ENCODE assay signal across 20 mouse cellular contexts in the genomic region with DNA sequence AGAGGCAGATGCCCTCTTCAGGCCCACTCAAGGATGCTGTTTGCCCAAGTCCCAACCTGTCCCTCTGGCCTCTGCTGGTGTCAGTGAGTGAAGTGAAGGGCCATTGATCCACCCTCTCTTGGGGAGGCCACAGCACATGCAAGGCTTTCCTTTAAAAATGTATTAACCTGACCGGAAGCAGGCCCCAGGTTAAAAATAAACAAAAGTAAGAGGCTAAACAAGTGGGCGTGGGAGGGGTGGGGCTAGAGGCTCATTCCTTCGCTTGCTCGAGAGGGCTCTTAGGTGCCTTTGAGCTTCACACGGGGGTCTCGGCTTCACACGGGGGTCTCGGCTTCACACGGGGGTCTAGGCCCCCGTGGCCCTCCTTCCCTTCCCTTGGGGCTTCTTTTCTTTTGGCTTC. TPM values are rescaled to one million over a fixed set of nuclear protein-coding genes. Genes with fewer than 3 reads are reported as not detected.
A peak's percentile ranks its signal among the peaks of the same experiment; 100 is the strongest.
DNase-seq lines count a peak whose midpoint lies in the region; ATAC-seq and TF ChIP-seq lines count a peak whose summit lies in the region.
"Had no signal": no experiment of that assay in that cellular context is flagged by ENCODE, and none has a peak within 500 bp of the region (broad histone marks: within the 10 kb centered on the region; RNA-seq: fewer than 3 reads in every experiment).

No protein-coding gene starts in this region.

- no peak overlapping the region for H3K9ac ChIP-seq in hindbrain, embryonic 12.5 days
- no peak overlapping the region for H3K9ac ChIP-seq in neural tube, embryonic 12.5 days
- H3K9ac ChIP-seq in neural tube, embryonic 15.5 days (replicated peaks), result no peak overlapping the region
- H3K9ac ChIP-seq: forebrain, embryonic 12.5 days; liver, embryonic 14.5 days; midbrain, embryonic 13.5 days; stomach, embryonic 15.5 days had no signal

- TF ChIP-seq CTCF in left cerebral cortex, adult 2 months (IDR thresholded peaks at IDR 0.05), result no peak
- TF ChIP-seq CTCF in small intestine, adult 2 months (IDR thresholded peaks at IDR 0.05; ENCODE audit: extremely low read depth, insufficient read length, insufficient replicate concordance, low read depth, low read length), result peak; percentile 13; the same call in 1 of the 2 replicates

- no peaks in the 10 kb centered on the region for H3K9me3 ChIP-seq in hindbrain, embryonic 10.5 days
- H3K9me3 ChIP-seq in hindbrain, embryonic 12.5 days (replicated peaks), result no peaks in the 10 kb centered on the region
- H3K9me3 ChIP-seq in neural tube, embryonic 12.5 days, result no peaks in the 10 kb centered on the region
- no peaks in the 10 kb centered on the region for H3K9me3 ChIP-seq in neural tube, embryonic 15.5 days (replicated peaks)
- H3K9me3 ChIP-seq: forebrain, embryonic 12.5 days; midbrain, embryonic 13.5 days; stomach, embryonic 15.5 days had no signal

- H3K4me1 ChIP-seq in hindbrain, embryonic 10.5 days (replicated peaks), result peaks cover 86% of the 10 kb centered on the region
- peaks cover 84% of the 10 kb centered on the region for H3K4me1 ChIP-seq in hindbrain, embryonic 12.5 days
- H3K4me1 ChIP-seq in neural tube, embryonic 12.5 days, result peaks cover 78% of the 10 kb centered on the region
- peaks cover 46% of the 10 kb centered on the region for H3K4me1 ChIP-seq in neural tube, embryonic 15.5 days
- H3K4me1 ChIP-seq in small intestine, adult 2 months (ENCODE audit: control insufficient read depth, insufficient read depth, insufficient read length, low read length), result peaks cover 15% of the 10 kb centered on the region; the same call in 1 of the 2 replicates

- ATAC-seq in hindbrain, embryonic 12.5 days (ENCODE audit: low FRiP score), result no peak
- no peak for ATAC-seq in neural tube, embryonic 12.5 days (ENCODE audit: low FRiP score, low read depth)
- no peak for ATAC-seq in neural tube, embryonic 15.5 days (ENCODE audit: low FRiP score)
- ATAC-seq: intestine, postnatal 0 days had no signal

- intact Hi-C loops in left cerebral cortex, adult 2 months (cut with DNase I), result loop anchor here (5.0 kb wide), 1 partner anchor 128 kb away; no protein-coding TSS in a partner anchor

- WGBS in hindbrain, embryonic 10.5 days, result 73% methylated on average over 10 of the region's 10 CpGs
- WGBS in hindbrain, embryonic 12.5 days, result 74% methylated on average over 10 of the region's 10 CpGs
- 64% methylated on average over 10 of the region's 10 CpGs for WGBS in neural tube, embryonic 12.5 days
- WGBS in neural tube, embryonic 15.5 days, result 70% methylated on average over 10 of the region's 10 CpGs
- 70% methylated on average over 10 of the region's 10 CpGs for WGBS in small intestine, adult 2 months

- DNase-seq in hindbrain, embryonic 10.5 days (ENCODE audit: low spot score), result no peak
- DNase-seq in left cerebral cortex, adult 2 months (ENCODE audit: extremely low spot score in 1 of 2, low spot score in 2 of 2), result no peak
- no peak for DNase-seq in left cerebral cortex, adult 11 months (ENCODE audit: low spot score)
- DNase-seq in adipocyte (ENCODE audit: low spot score), result no peak
- DNase-seq: adrenal gland, postnatal 36 days; cerebellum, adult 9-10 months; gastrocnemius, postnatal 36 days; lung, postnatal 10 days; right cerebral cortex, postnatal 4 days; thymus, postnatal 36 days had no signal

- H3K36me3 ChIP-seq in hindbrain, embryonic 10.5 days, result peaks cover 61% of the 10 kb centered on the region
- peaks cover 6% of the 10 kb centered on the region; the same call in 1 of the 2 replicates for H3K36me3 ChIP-seq in hindbrain, embryonic 12.5 days
- peaks cover 14% of the 10 kb centered on the region for H3K36me3 ChIP-seq in neural tube, embryonic 12.5 days
- H3K36me3 ChIP-seq in neural tube, embryonic 15.5 days, result no peaks in the 10 kb centered on the region
- H3K36me3 ChIP-seq in small intestine, adult 2 months (ENCODE audit: control insufficient read depth, insufficient read depth, low read length), result no peaks in the 10 kb centered on the region
- H3K36me3 ChIP-seq: stomach, embryonic 15.5 days had no signal

- H3K27ac ChIP-seq in hindbrain, embryonic 10.5 days, result peak overlapping the region; percentile 54
- no peak overlapping the region for H3K27ac ChIP-seq in hindbrain, embryonic 12.5 days
- peak overlapping the region; percentile 20 for H3K27ac ChIP-seq in left cerebral cortex, adult 2 months
- 0 out of 2 replicates have a peak overlapping the region, but pooled peaks have one; percentile 20 for H3K27ac ChIP-seq in neural tube, embryonic 12.5 days
- H3K27ac ChIP-seq in neural tube, embryonic 15.5 days (replicated peaks), result no peak overlapping the region
- no peak overlapping the region for H3K27ac ChIP-seq in small intestine, adult 2 months (ENCODE audit: insufficient read depth, low read depth, low read length)
- H3K27ac ChIP-seq: forebrain, embryonic 12.5 days; hindbrain, postnatal 0 days; liver, embryonic 14.5 days; stomach, embryonic 15.5 days had no signal

- 0 out of 2 replicates have a peak overlapping the region, but pooled peaks have one; percentile 0 for H3K4me3 ChIP-seq in hindbrain, embryonic 10.5 days
- H3K4me3 ChIP-seq in hindbrain, embryonic 12.5 days, result no peak overlapping the region
- no peak overlapping the region for H3K4me3 ChIP-seq in left cerebral cortex, adult 2 months
- H3K4me3 ChIP-seq in neural tube, embryonic 12.5 days, result no peak overlapping the region
- H3K4me3 ChIP-seq in neural tube, embryonic 15.5 days (replicated peaks), result no peak overlapping the region
- H3K4me3 ChIP-seq in small intestine, adult 2 months (ENCODE audit: low read depth, low read length), result no peak overlapping the region
- H3K4me3 ChIP-seq: forebrain, embryonic 12.5 days; midbrain, embryonic 13.5 days; stomach, embryonic 15.5 days had no signal

- TF ChIP-seq POLR2A in small intestine, adult 2 months (IDR thresholded peaks at IDR 0.05; ENCODE audit: low read depth, low read length), result no peak

- no peaks in the 10 kb centered on the region for H3K27me3 ChIP-seq in hindbrain, embryonic 10.5 days (ENCODE audit: insufficient read depth, poor library complexity, severe bottlenecking)
- no peaks in the 10 kb centered on the region for H3K27me3 ChIP-seq in hindbrain, embryonic 12.5 days
- no peaks in the 10 kb centered on the region for H3K27me3 ChIP-seq in neural tube, embryonic 12.5 days (replicated peaks)
- H3K27me3 ChIP-seq in neural tube, embryonic 15.5 days (replicated peaks), result no peaks in the 10 kb centered on the region
- no peaks in the 10 kb centered on the region for H3K27me3 ChIP-seq in small intestine, adult 2 months (ENCODE audit: control insufficient read depth, insufficient read depth, low read length)
- H3K27me3 ChIP-seq: forebrain, embryonic 12.5 days; midbrain, embryonic 13.5 days; stomach, embryonic 15.5 days had no signal

- H3K4me2 ChIP-seq in hindbrain, embryonic 12.5 days (replicated peaks), result no peak overlapping the region
- no peak overlapping the region for H3K4me2 ChIP-seq in neural tube, embryonic 12.5 days (replicated peaks)
- H3K4me2 ChIP-seq in neural tube, embryonic 15.5 days, result no peak overlapping the region
- H3K4me2 ChIP-seq: forebrain, embryonic 12.5 days; midbrain, embryonic 13.5 days; stomach, embryonic 15.5 days had no signal

RNA-seq across cellular contexts. Expression of gene Ssbp3, which starts 54.5 kb away (rescaled TPM):
- polyA plus RNA-seq in hindbrain, embryonic 10.5 days (2016; fragmentation: Nextera tagmentation; extraction: Ambion mirVana), result 140 and 180 TPM in 2 replicates
- 285 and 302 TPM in 2 replicates for polyA plus RNA-seq in hindbrain, embryonic 12.5 days (2016; fragmentation: Nextera tagmentation; extraction: Ambion mirVana)
- total RNA-seq in left cerebral cortex, adult 2 months (2021), result 100 to 1,000 TPM; 181 to 187 TPM
- polyA plus RNA-seq in neural tube, embryonic 12.5 days (2016; fragmentation: Nextera tagmentation; extraction: Ambion mirVana), result 308 and 332 TPM in 2 replicates
- polyA plus RNA-seq in neural tube, embryonic 15.5 days (2015; fragmentation: Nextera tagmentation; extraction: Ambion mirVana), result 118 and 130 TPM in 2 replicates
- 11.7 and 21.2 TPM in 2 replicates for polyA plus RNA-seq in small intestine, adult 2 months (2012; rRNA removed)

Comparison
In these comparisons a context has a peak if more than half of its experiments do, and no peak if none do; other contexts are left out.
1. H3K27ac ChIP-seq: peak in hindbrain, embryonic 10.5 days (single experiment), left cerebral cortex, adult 2 months (single experiment) and neural tube, embryonic 12.5 days (single experiment); none in hindbrain, embryonic 12.5 days (single experiment), neural tube, embryonic 15.5 days (single experiment) and small intestine, adult 2 months (single experiment).